Mouse (Mus musculus) myocyte (in vitro differentiated cells): ENCODE results near the gene Gm20388.

Experiments used
- CEBPB ChIP-seq: IDR thresholded peaks from 2 replicates; pipeline ENCODE4 v1.6.1; 2011; ENCODE audit warnings: mild to moderate bottlenecking, moderate library complexity; ENCODE audit not compliant: poor library complexity, insufficient read depth, severe bottlenecking
- E2F4 ChIP-seq: IDR thresholded peaks from one replicate; pipeline ENCODE4 v1.6.1; 2011; ENCODE audit warnings: mild to moderate bottlenecking, control low read depth, moderate library complexity; ENCODE audit not compliant: insufficient read depth
- MAX ChIP-seq: IDR thresholded peaks from one replicate; pipeline ENCODE4 v1.6.1; 2011; ENCODE audit warnings: low read depth, mild to moderate bottlenecking, control low read depth
- MYOD1 ChIP-seq, 3 experiments: IDR thresholded peaks; one replicate each; pipeline ENCODE4 v1.6.1; 2011; ENCODE audit warnings: control low read depth in 2 of 3, low read depth in 2 of 3, mild to moderate bottlenecking in 2 of 3, moderate library complexity in 1 of 3; ENCODE audit not compliant: insufficient read length in 2 of 3, control insufficient read depth in 1 of 3
- MYOG ChIP-seq, 3 experiments: IDR thresholded peaks; one replicate each; pipeline ENCODE4 v1.6.1; 2011; ENCODE audit warnings: control low read depth in 2 of 3, low read depth in 2 of 3, mild to moderate bottlenecking in 2 of 3; ENCODE audit not compliant: insufficient read length in 2 of 3, control insufficient read depth in 1 of 3, insufficient read depth in 1 of 3
- POLR2A ChIP-seq: IDR thresholded peaks from one replicate; pipeline ENCODE4 v1.6.1; 2011; ENCODE audit warnings: low read depth, mild to moderate bottlenecking, control low read depth, moderate library complexity; ENCODE audit not compliant: insufficient read length
- POLR2AphosphoS2 ChIP-seq: IDR thresholded peaks from one replicate; pipeline ENCODE4 v1.6.1; 2011; ENCODE audit warnings: low read depth, control low read depth; ENCODE audit not compliant: insufficient read length
- REST ChIP-seq: IDR thresholded peaks from one replicate; pipeline ENCODE4 v1.6.1; 2011; ENCODE audit warnings: mild to moderate bottlenecking, control low read depth, moderate library complexity; ENCODE audit not compliant: insufficient read depth, insufficient read length
- TCF12 ChIP-seq: IDR thresholded peaks from one replicate; pipeline ENCODE4 v1.6.1; 2011; ENCODE audit warnings: mild to moderate bottlenecking, control low read depth; ENCODE audit not compliant: poor library complexity, insufficient read depth, severe bottlenecking
- TCF3 ChIP-seq: IDR thresholded peaks from one replicate; pipeline ENCODE4 v1.6.1; 2011; ENCODE audit warnings: low read depth, control low read depth; ENCODE audit not compliant: insufficient read length
- USF1 ChIP-seq: IDR thresholded peaks from one replicate; pipeline ENCODE4 v1.6.1; 2011; ENCODE audit warnings: low read depth, mild to moderate bottlenecking, control low read depth, moderate library complexity

- TF ChIP-seq E2F4 (no peak), POLR2A (no peak), MAX (no peak), MYOD1 (IDR thresholded peaks at IDR 0.05; ENCODE audit: control insufficient read depth in 1 of 3, insufficient read length in 2 of 3, low read depth in 2 of 3) (no peak), CEBPB (no peak), USF1 (no peak), MYOG (IDR thresholded peaks at IDR 0.05; ENCODE audit: control insufficient read depth in 1 of 3, insufficient read depth in 1 of 3, insufficient read length in 2 of 3, low read depth in 2 of 3) (no peak), POLR2AphosphoS2 (no peak), TCF12 (no peak), REST (no peak), TCF3 (no peak)
Measured at GRCm38 (mm10) chr8:121623043-121623442, 1712.4 kb downstream of the Gm20388 start.
